Mouse (Mus musculus): ENCODE results near the gene Mrps10. TPM values are rescaled to one million over a fixed set of nuclear protein-coding genes. Genes with fewer than 3 reads are reported as not detected.
A peak's percentile ranks its signal among the peaks of the same experiment; 100 is the strongest.
"Not testable (repeated sequence)": the region's sequence is repeated elsewhere in the genome, so short reads cannot be mapped to it uniquely, and the experiment has no call there.

Gene Mrps10
- 76.8 and 81.0 TPM in 2 replicates for polyA plus RNA-seq (2015; fragmentation: Nextera tagmentation; extraction: Ambion mirVana)

DNA sequence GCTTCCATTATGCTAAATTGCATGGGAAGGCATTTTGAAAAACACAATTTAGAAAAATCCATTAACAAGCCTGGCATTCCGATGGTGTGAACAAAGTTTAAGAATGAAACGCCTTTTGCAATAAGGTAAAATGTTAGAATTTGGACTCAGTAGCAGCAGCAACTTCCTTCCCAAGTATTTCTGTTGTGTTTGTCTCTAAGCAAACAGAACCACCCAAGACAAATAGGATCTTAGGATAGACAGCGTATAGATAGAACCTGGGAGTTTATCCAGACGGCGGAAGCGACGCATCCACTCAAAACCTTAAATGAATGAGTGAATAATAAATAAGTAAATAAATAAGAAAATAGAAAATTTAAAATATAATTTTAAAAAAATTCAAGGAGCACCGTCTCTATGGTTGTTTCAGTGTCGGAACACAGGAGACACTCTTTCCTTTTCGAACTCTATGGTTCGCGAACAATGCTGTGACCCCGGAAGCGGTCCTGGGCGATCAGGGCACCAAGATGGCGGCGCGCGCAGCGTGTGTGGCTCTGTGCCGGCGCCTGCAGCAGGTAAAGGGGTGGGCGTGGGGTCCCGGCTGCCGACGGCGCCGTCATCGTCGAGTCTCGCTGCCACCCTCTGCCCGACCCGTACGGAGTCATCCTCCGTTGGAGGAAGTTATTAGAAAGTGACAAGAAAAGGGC lies at the start of gene Mrps10:
Gene Mrps10 (plus strand): TSS at position 487 of the 686 bp plus-strand sequence.
- Histone ChIP-seq H3K4me1 (replicated peaks) (peaks cover 24% of the 10 kb centered on the region), H3K9me3 (no peaks in the 10 kb centered on the region), H3K9ac (replicated peaks) (peak within 1 kb of the TSS; percentile 72), H3K4me3 (replicated peaks) (peak within 1 kb of the TSS; percentile 79), H3K36me3 (peaks cover 15% of the 10 kb centered on the region), H3K27me3 (peaks cover 34% of the 10 kb centered on the region), H3K27ac (peak within 1 kb of the TSS; percentile 76; the same call in 1 of the 2 replicates), H3K4me2 (replicated peaks) (peak within 1 kb of the TSS; percentile 88)
- peak; percentile 94 for ATAC-seq
- WGBS: 3% methylated on average over 35 of the region's 35 CpGs

GRCm38 (mm10) chr17:47318972-47319625 lies 49.6 kb upstream of the Mrps10 start:
- Histone ChIP-seq H3K9ac (replicated peaks) (no peak overlapping the region), H3K27me3 (no peaks in the 10 kb centered on the region), H3K4me2 (replicated peaks) (no peak overlapping the region), H3K27ac (no peak overlapping the region), H3K4me1 (replicated peaks) (no peaks in the 10 kb centered on the region), H3K4me3 (replicated peaks) (no peak overlapping the region), H3K9me3 (no peaks in the 10 kb centered on the region), H3K36me3 (peaks cover 55% of the 10 kb centered on the region)
- WGBS: 74% methylated on average over 20 of the region's 20 CpGs
- ATAC-seq: 0 out of 2 replicates have a peak, but pooled peaks have one; percentile 27

- Histone ChIP-seq H3K36me3 (peaks cover 52% of the 10 kb centered on the region), H3K27ac (no peak overlapping the region), H3K4me3 (replicated peaks) (no peak overlapping the region), H3K4me1 (replicated peaks) (no peaks in the 10 kb centered on the region), H3K27me3 (no peaks in the 10 kb centered on the region), H3K9me3 (no peaks in the 10 kb centered on the region), H3K9ac (replicated peaks) (no peak overlapping the region), H3K4me2 (replicated peaks) (no peak overlapping the region)
- WGBS: 89% methylated on average over 12 of the region's 12 CpGs
- no peak for ATAC-seq
Measured at GRCm38 (mm10) chr17:47319761-47320160, 48.9 kb upstream of the Mrps10 start.

DNA sequence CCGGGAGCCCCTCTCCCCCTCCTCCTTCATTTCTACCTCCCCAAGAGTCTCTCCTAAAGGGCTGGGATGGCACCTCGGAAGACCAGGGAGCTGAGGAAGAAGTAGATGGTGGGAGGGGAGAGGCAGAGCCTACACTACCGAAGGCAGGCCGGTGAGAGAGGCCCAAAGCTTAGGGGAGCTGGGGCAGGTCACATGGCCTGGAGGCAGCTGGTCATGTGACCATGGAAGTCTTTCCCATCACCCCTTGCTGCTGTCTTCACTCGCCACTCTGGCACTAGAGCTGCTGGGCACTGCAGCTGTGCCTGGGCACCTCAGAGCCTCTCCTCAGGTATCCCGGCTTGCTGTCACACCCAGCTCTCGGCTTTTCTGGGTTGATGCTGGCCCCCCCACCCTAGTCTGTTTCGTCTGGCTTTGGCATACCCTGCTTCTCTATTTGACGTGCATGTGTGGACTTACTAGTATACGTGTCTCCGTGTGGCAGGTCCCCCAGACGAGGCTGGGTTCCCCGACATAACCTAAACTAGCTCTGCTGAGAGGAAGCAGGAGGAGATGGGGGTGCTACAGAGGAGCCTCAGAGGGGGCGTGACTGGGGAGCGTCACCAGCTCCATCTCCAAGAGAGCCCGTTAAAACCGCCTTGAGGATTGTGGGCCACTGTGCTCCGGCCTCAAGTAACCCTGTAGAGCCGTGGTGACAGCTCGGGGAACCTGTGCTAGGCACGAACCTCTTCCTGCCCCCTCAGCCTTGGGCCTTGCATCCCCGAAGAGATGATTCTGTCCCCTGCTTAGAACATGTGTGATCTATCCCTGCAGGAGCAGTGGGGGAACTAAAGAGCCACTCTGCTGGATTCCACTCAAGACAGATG lies 46.3 kb upstream of the Mrps10 start:
- Histone ChIP-seq H3K27me3 (no peaks in the 10 kb centered on the region), H3K4me1 (replicated peaks) (no peaks in the 10 kb centered on the region), H3K4me3 (replicated peaks) (no peak overlapping the region), H3K27ac (no peak overlapping the region), H3K36me3 (peaks cover 43% of the 10 kb centered on the region), H3K9ac (replicated peaks) (no peak overlapping the region), H3K4me2 (replicated peaks) (no peak overlapping the region), H3K9me3 (no peaks in the 10 kb centered on the region)
- no peak; the same call in 1 of the 2 replicates for ATAC-seq
- 87% methylated on average over 22 of the region's 22 CpGs for WGBS

- Histone ChIP-seq H3K27me3 (no peaks in the 10 kb centered on the region), H3K36me3 (peaks cover 45% of the 10 kb centered on the region), H3K4me3 (replicated peaks) (no peak overlapping the region), H3K9ac (replicated peaks) (no peak overlapping the region), H3K4me1 (replicated peaks) (no peaks in the 10 kb centered on the region), H3K4me2 (replicated peaks) (no peak overlapping the region), H3K9me3 (no peaks in the 10 kb centered on the region), H3K27ac (no peak overlapping the region)
- WGBS: 95% methylated on average over 6 of the region's 6 CpGs
- ATAC-seq: no peak
Measured at GRCm38 (mm10) chr17:47322991-47323295, 45.7 kb upstream of the Mrps10 start.

DNA sequence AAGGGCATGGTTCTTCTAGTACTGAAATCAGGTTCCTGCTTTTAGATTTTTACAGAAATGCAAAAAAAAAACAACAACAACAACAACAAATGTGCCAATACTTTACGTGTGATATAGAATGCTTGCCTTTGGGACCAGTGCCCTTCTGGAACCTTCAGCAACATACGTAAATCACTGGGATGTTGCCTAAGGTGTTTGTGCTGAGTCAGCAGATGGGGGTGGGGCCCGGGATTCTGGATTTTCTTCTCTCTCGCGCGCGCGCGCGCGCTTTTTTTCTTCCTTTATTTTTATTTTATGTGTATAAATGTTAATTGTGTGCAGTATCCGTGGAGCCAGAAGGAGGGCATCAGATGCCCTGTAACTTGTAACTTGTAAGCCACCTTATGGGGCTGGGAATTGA lies 41.1 kb upstream of the Mrps10 start:
- Histone ChIP-seq H3K9ac (replicated peaks) (no peak overlapping the region), H3K9me3 (no peaks in the 10 kb centered on the region), H3K4me1 (replicated peaks) (no peaks in the 10 kb centered on the region), H3K27ac (no peak overlapping the region), H3K36me3 (peaks cover 68% of the 10 kb centered on the region), H3K4me2 (replicated peaks) (no peak overlapping the region), H3K27me3 (no peaks in the 10 kb centered on the region), H3K4me3 (replicated peaks) (no peak overlapping the region)
- WGBS: 90% methylated on average over 12 of the region's 12 CpGs
- no peak for ATAC-seq

- peaks cover 68% of the 10 kb centered on the region for H3K36me3 ChIP-seq
- no peaks in the 10 kb centered on the region for H3K9me3 ChIP-seq
- H3K27me3 ChIP-seq: no peaks in the 10 kb centered on the region
- no peak overlapping the region for H3K4me2 ChIP-seq (replicated peaks)
- peaks cover under 1% of the 10 kb centered on the region; the same call in 1 of the 2 replicates for H3K4me1 ChIP-seq (replicated peaks)
- H3K4me3 ChIP-seq (replicated peaks): no peak overlapping the region
- ATAC-seq: no peak
- WGBS: 70% methylated on average over 7 of the region's 7 CpGs
- no peak overlapping the region for H3K27ac ChIP-seq
- no peak overlapping the region for H3K9ac ChIP-seq (replicated peaks)
Measured at GRCm38 (mm10) chr17:47327969-47328368, 40.7 kb upstream of the Mrps10 start.

- Histone ChIP-seq H3K4me2 (replicated peaks) (no peak overlapping the region), H3K36me3 (peaks cover 62% of the 10 kb centered on the region)
- ATAC-seq: no peak
Measured at GRCm38 (mm10) chr17:47328552-47329343, 39.9 kb upstream of the Mrps10 start.

DNA sequence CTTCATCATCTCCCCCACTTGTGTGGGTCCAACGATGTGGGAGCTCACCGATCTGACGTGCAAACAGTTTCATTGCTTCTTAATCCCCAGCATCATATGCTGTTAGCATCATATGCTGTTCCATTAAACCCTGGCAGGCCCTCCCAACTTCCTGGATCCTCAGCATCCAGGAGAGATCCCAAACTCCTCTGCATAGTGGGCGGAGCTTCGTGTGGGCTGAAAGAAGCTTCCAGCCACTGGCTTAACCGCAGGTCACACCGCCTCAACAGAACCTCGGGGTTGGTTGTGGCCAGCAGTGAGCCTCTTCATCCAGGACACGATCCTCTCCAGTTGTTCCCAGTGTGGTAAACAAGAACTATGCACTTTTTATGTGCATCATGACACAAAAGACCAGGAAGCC lies 38.1 kb upstream of the Mrps10 start:
- no peak for ATAC-seq
- Histone ChIP-seq H3K9me3 (no peaks in the 10 kb centered on the region), H3K4me1 (replicated peaks) (peaks cover 13% of the 10 kb centered on the region), H3K36me3 (peaks cover 71% of the 10 kb centered on the region), H3K4me3 (replicated peaks) (no peak overlapping the region), H3K4me2 (replicated peaks) (no peak overlapping the region), H3K27me3 (no peaks in the 10 kb centered on the region), H3K9ac (replicated peaks) (no peak overlapping the region), H3K27ac (no peak overlapping the region)
- 91% methylated on average over 9 of the region's 9 CpGs for WGBS

More at GRCm38 (mm10) chr17:47328552-47329343, 39.9 kb upstream of the Mrps10 start:
- H3K27me3 ChIP-seq: no peaks in the 10 kb centered on the region
- H3K4me3 ChIP-seq (replicated peaks): no peak overlapping the region
- H3K27ac ChIP-seq: no peak overlapping the region
- no peak overlapping the region for H3K9ac ChIP-seq (replicated peaks)
- WGBS: 91% methylated on average over 26 of the region's 26 CpGs
- peaks cover 9% of the 10 kb centered on the region for H3K4me1 ChIP-seq (replicated peaks)
- no peaks in the 10 kb centered on the region for H3K9me3 ChIP-seq

DNA sequence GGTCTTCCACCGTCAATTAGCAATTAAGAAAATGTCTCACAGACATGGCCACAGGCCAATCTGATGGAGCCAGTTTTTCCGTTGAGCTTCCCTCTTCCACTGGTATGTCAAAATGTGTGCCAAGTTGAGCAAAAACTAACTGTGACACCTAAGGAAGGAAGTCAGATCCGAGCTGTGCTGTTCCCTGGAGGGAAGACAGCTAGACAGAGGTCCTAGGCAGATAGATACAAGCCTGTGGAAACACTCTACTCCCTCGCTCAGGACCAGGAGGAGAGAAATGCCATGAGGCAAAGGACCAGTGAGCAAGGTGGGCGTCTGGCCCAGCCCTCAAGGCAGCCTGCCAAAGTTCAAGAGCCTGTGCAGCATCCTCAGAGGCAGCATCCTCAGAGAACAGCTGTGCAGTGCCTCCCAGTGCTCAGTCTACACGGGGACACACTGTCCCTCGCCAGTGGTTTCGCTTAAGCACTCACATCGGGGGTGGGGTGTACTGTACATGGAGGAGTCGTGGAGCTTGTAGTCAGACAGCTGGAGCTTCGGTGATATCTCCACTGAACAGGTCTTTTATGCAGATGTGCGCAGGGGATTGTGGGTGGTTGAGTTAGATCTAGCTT lies 36.6 kb upstream of the Mrps10 start:
- no peaks in the 10 kb centered on the region for H3K9me3 ChIP-seq
- 88% methylated on average over 12 of the region's 12 CpGs for WGBS
- no peak overlapping the region for H3K9ac ChIP-seq (replicated peaks)
- no peaks in the 10 kb centered on the region for H3K27me3 ChIP-seq
- peaks cover 13% of the 10 kb centered on the region for H3K4me1 ChIP-seq (replicated peaks)
- no peak overlapping the region for H3K4me3 ChIP-seq (replicated peaks)
- peak; percentile 55; the same call in 1 of the 2 replicates for ATAC-seq
- no peak overlapping the region for H3K4me2 ChIP-seq (replicated peaks)
- H3K36me3 ChIP-seq: peaks cover 66% of the 10 kb centered on the region
- no peak overlapping the region for H3K27ac ChIP-seq

- not testable (repeated sequence) for H3K4me2 ChIP-seq (replicated peaks); H3K9ac ChIP-seq (replicated peaks); H3K9me3 ChIP-seq; H3K27ac ChIP-seq; ATAC-seq; H3K4me3 ChIP-seq (replicated peaks); H3K27me3 ChIP-seq
- Histone ChIP-seq H3K4me1 (replicated peaks) (peaks cover 13% of the 10 kb centered on the region), H3K36me3 (peaks cover 65% of the 10 kb centered on the region)
- 49% methylated on average over 5 of the region's 5 CpGs for WGBS
Measured at GRCm38 (mm10) chr17:47332664-47333063, 36.0 kb upstream of the Mrps10 start.

Measured in midbrain, embryonic 13.5 days (tissue).